Mouse (Mus musculus) right cerebral cortex, postnatal 10 days (tissue): ENCODE results near the gene Tcte1.

Source experiments
- DNase-seq, 2 experiments: peaks; one replicate each; pipeline ENCODE4 v3.0.0; 2021; ENCODE audit warnings: low spot score in 2 of 2

Tcte1 gene

DNA sequence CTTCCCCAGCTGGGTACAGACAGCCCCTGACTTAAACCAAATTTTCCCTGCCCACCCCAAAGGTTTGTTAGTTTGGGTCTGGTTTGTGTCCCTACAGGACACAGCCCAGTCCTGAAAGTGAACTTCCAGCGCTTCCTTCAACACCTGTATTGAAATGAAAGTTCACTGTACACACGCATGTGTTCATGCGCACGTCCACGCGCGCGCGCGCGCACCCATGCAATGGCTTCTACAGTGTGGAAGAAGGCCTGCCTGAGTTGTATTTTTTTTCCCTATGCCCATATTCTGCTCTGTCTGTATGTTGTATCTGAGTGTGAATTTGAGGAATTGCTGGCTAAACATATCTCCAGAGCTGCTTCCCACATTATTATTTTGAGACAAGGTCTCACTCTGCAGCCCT lies 41.9 kb downstream of the Tcte1 start:
- DNase-seq = no peak

DNA sequence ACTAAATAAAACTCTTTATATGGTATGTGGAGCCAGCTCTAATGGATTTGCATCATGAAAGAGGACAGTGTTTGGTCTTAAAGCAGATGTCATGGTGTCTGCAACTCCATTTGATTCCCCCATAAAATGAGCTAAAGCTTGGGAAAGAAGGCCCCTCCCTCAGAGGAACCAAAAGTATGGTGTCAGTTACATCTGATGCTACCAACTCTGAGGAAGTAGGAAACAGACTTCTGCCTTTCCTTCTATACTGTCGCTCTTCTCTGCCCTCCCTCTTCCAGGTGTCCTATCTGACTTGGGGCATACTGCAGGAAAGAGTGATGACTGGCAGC lies 42.8 kb downstream of the Tcte1 start:
- no peak for DNase-seq

DNA sequence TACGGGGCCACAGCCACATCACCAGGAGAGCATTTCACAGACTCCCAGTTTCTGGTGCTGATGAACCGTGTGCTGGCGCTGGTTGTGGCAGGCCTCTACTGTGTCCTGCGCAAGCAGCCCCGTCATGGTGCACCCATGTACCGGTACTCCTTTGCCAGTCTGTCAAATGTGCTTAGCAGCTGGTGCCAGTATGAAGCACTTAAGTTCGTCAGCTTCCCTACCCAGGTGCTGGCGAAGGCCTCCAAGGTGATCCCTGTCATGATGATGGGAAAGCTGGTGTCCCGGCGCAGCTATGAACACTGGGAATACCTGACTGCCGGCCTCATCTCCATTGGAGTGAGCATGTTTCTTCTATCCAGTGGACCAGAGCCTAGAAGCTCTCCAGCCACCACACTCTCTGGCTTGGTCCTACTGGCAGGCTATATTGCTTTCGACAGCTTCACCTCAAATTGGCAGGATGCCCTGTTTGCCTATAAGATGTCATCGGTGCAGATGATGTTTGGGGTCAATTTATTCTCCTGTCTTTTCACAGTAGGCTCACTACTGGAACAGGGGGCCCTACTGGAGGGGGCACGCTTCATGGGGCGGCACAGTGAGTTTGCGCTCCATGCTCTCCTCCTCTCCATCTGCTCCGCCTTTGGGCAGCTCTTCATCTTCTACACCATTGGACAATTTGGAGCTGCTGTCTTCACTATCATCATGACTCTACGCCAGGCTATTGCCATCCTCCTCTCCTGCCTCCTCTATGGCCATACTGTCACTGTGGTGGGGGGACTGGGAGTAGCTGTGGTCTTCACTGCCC lies 43.3 kb downstream of the Tcte1 start:
- peak in 1 of 2 experiments; percentile 44 for DNase-seq

DNA sequence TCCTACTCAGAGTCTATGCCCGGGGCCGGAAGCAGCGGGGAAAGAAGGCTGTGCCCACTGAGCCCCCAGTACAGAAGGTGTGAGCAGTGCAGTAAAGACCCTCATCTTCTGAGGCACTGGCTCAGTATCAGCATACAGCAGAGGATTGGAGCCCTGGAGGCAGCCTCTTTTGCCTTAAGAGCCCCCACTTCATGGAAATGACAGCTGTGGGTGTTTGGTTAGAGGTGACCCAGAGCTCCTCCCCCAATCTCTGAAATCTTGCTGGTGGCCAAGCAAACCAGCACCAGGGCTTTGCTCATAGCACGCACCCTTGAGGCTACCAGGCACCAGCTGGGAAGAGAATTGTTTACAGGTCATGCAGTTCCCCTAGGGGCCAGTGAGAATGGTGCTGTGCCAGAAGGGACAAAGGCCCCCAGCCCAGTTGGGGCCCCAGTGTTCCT lies 43.9 kb downstream of the Tcte1 start:
- peak in 1 of 2 experiments; percentile 29 for DNase-seq

DNA sequence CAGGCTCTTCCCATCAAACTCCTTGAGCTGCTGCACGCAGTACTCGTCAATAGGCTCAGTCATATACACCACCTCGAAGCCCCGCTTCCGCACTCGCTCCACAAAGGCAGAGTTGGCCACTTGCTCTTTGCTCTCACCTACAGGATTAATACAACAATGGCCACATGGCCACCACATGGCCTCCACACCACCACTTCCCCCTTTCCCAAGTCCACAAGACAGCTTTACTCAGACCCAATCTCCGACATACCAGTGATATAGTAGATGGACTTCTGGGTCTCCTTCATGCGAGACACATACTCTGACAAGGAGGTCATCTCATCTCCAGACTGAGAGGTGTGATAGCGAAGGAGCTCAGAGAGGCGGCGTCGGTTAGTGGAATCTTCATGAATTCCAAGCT lies 45.8 kb downstream of the Tcte1 start:
- DNase-seq = no peak

DNA sequence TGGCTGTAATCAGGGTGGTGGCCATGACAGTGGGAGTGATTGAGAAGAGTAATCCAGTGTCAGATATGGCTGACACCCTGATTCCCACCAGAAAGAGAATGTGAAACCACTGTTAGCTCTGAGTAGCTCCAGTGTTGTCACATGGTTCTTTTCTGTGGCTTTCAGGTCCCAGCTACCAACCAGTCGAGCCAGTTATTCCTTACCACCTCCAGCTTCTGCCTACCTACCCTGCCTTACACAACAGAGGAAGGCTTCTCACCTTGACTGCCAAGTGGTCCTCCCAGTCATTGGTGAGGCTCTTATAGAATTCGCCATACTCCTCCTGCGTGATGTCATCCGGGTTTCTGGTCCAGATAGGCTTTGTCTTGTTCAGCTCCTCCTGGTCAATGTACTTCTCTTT lies 46.8 kb downstream of the Tcte1 start:
- no peak for DNase-seq

DNA sequence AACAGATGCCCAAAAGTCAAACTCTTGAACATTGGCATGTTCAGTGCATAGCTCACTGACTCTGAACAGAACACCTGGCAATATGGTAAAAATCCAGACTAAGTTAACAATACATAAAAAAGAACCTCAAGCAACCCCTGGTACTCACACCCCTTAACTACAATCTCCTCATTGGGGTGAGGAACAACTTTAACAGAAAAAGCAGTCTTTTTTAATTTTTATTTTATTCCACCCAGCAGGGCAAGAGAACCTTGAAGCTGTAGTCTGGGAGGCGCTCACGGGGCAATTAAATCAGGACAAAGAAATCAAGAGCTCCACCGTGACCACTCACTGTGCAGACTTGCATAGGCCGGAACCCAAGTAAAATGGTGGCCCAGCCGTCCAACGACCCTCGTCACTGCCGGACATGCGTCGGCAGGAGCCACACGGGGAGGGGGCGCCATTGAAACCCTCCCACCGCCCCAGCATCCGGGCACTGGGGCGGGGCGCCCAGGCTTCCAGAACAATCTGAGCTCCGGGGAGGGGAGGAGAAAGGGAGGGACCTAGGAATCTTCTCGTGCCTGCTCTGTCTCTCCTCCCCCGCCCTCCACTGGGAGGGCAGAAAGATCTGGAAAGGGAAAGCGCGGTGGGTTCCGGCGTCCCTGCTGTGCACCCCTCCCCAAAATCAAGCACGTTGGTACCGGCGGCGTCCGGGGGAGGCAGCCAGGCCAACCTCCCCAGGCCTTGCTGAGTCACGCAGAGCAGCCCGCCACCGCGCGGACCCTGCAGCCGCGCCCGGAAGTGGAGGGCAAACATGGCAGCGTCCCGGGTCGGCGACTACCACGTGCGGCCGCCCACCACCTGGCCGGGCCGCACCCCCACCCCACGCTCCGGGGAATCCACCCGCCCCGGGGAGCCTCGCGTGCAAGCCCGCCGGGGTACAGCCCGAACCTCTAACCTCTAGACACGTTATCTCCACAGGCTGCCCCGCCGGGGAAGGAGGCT lies 49.2 kb downstream of the Tcte1 start:
- DNase-seq = peak; percentile 89 to 91

DNA sequence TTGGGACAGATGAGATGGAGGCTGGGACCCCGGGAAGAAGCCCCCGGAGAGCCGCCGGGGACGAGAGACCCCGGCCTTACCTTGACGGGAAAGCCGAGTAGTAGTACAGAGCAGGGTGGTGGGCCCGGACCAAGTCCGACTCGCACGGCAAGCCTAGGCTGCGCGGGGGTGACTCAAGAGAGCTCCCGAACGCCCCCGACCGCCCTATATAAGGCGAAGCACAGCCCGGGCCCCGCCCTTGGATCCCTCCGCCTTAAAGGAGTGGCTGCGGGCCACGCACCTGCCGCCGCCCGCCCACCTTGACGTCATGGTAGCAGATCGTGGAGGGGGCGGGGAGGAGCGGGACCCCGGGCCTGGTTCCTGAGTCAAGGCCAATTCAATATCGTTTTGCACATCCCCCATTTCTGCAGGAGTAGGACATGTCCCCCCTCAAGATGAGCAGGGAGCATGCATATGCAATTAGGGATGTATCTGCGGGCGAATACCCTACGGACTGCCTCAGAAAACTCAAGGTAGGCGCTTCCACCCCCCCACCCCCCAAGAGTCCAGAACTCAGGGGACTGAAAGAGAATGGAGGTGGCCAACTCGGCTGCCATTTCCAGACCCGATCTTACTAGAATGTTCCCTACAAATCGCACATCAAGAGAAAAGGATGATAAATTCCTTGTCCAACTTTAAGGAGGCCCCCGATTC lies 50.0 kb downstream of the Tcte1 start, which contains the start of gene Hsp90ab1:
TSS of gene Hsp90ab1 (minus strand) at position 185 of the 693 bp plus-strand sequence.
- peak; percentile 99 for DNase-seq

DNA sequence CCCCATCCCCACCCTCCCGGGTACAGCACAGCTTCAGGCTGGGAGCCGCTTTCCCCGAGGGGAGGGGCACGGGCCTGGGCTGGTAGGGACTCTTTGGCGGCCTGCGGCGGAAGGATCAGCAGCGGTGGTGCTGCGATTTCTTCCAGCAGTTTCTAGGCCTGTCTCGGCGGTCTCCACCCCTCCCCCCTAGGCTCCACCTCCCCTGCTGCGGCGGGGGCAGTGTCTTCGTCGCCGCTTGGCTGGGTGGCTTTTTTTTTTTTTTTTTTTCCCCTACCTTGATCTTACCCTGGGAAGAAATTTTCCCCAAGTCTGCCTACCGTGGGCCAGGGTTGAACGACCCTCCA lies 50.5 kb downstream of the Tcte1 start:
- peak; percentile 99 for DNase-seq

DNA sequence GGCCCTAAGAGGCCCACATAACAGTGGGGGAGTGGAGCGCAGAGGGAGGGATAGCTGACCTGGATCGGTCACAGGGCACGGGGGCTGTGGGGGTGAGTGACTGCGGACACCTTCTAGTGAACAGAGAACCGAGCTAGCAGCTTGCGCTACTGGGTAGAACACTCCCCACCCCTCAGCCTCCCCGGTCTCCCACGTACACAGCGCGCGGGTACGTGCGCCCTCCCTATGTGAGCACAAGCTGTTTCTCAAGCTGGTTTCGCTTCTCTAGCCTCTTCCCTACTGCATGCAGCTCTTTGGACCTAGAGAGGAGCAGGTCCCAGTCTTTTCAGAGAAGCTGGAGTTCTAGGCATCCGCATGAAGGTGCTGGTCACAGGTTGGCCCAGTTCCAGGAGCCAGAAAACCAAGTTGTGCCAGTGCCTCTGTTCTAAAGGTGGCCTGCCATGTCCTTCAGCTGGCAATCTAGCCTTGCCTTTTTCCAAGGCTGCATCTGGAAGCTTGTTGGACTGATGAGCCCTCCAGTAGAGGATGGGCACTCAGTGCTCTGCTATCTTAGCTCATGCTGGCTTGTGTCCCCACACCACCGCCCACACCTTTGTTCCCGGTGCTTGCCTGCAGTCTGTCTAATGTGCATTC lies 51.0 kb downstream of the Tcte1 start:
- DNase-seq = peak; percentile 90 to 93

DNA sequence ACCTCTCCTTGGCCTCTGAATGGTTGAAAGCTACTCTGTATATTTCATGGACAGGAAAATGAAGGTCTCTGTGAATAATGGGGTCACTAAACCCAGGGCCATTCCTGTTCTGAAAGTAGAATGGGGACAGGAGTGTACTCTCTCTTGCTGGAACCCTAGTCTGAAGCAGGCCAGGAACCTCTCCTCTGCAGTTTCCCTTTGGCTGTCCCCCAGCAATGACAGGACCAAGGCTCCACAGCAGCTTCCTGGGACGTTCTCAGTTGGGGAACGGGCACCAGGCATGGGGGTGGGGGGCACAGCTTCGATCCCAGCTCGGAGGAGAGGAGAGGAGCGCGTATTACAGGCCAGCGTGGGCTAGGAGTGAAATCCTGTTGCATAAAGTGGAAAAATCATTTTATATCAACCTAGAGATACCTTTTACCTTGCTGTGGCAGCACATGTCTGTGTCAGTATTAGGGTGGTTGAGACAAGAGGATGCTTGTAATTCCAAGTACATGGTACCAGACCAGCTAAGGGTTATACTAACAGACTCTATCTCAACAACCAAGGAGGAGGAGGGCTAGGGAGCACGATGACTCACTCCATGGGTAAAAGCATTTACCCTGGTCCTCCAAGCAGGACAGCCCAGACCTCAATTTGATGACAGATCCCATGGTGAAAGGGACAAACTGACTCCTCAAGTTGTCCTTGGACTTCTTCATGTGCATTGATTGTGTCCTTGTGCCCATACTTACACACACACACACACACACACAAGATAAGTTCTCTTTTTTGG lies 52.1 kb downstream of the Tcte1 start:
- no peak for DNase-seq

DNA sequence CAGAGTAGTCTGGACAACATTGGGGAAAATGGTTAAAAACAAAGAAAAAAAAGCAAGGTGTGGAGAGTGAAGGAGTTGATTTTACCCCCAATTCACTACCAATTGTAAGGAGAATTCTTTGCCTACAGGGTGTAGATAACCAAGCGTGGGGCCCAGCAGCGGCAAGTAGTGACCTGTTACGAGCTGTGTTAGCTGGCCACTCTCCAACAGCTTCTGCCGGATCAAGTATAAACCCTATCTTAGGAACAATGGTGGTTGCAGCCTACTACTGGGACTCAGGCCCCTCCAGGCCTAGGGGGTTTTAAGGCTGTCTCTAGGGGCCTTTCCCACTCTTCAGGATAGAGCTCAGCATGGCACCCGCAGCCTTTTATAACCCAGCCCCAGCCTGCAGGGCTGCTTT lies 55.0 kb downstream of the Tcte1 start:
- no peak for DNase-seq

DNA sequence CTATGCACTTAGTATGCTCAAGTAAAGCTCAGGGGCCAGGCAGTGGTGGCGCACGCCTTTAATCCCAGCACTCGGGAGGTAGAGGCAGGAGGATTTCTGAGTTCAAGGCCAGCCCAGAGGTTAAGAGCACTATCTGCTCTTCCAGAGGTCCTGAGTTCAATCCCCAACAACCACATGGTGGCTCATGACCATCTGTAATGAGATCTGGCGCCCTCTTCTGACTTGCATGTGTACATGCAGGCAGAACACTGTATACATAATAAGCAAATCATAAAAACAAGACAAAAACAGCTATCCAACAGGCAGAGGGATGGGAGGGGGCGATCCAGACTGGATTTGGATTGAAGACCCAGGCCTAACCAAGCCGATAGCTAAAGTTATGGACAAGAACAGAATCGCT lies 55.6 kb downstream of the Tcte1 start:
- DNase-seq = no peak

DNA sequence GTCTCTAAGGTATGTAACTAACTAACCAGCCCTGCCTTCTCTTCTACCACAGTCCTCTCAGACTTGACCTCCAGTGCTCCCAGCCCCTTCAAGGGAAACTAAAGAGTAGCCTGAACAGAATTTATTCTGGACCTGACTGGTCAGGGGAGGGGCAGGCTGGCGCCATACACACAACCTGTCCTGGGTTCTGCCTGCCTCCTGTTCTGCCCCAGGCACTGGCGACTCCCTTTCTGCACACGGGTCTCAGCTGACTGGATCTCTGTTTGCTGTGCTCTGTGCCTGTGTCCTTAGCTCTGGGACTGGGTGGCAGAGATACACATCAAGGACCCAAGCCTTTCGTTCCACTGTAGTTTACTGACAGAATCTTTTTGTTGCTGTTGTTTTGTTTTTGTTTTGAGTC lies 56.3 kb downstream of the Tcte1 start:
- DNase-seq = no peak

DNA sequence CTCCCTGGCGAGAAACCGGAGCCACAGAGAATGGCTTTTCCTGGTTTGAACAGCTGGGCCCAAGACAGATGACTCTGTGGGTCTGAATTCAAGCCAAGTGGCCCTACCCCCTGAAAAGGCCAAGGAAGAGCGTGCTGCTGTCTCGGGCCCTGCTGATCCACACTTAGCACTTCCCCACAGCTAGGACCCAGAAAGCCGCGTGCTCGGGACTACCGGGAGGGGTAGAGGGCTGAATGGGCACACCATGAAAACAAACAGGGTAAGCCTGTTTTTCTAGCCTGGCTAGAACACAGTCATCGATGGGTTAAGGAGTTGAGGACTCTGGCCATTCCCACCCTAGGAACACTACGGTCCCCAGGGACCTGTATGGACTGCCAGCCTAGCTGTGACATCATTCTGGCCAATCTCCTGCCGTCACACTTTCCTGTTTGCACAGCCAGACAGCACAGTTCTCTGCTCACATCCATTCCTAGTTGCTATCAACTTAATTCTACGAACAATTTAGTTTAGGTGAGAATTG lies 57.8 kb downstream of the Tcte1 start:
- DNase-seq = peak in 1 of 2 experiments; percentile 36

DNA sequence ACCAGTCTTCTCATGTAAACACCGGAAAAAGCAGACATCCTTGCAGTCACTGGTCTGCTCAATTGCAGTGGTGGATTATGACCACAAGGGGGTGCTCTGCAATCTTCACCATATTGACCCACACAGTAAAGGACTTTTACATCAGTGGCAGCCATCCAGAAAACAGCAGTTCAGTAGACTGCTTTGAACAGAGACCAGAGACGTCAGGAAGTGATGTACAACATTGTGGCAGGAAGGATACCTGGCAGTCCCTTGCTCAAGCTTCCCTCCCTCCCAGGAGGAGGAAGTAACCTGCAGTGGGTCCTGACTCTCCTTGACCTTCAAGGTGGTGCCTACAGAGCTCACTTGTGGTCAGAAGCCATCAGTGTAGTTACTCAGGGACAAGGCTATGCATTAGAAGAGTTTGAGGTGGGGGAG lies 58.3 kb downstream of the Tcte1 start:
- peak; percentile 76 to 79 for DNase-seq

DNA sequence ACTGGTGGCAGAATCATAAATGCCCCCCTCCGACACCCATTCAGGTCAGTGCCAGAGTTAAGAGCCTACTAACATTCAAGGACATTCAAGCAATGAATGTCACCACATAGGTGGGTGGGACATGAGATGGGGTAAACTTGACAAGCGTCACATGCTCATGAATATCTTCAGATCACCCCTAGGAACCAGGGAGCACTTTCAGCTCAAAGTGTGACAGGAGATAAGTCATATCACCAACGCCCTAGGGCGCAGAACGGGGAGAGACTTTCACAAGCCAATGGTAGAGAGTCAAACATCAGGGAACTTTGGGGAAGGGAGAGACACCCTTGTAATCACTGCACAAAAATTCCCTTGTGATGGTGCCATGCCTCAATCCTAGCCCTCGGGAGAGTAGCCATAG lies 59.0 kb downstream of the Tcte1 start:
- no peak for DNase-seq

DNA sequence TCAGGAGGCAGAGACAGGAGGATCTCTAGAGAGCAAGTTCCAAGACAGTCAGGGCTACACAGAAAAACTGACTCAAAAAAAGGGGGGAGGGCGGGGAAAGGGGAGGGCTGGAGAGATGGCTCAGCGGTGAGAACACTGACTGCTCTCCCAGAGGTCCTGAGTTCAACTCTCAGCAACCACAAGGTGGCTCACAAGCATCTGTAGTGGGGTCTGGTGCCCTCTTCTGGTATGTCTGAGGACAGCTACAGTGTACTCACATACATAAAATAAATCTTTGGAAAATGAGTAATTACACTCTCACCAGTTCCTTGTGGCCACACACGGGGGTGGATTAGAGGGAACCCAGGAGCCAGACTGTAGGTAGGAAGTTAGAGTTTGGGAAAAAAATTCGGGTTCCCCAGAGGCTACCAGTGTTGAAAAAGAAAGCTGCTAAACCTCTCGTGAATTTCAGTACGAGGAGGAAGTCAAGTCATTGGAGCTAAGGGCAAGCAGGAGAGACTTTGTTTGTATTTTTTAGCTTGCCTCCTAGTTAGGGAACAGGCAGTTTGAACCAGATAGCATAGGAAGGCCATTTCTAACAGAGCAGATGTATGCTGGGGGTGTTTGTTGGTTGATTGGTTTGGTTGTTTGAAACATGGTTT lies 59.6 kb downstream of the Tcte1 start:
- no peak for DNase-seq

DNA sequence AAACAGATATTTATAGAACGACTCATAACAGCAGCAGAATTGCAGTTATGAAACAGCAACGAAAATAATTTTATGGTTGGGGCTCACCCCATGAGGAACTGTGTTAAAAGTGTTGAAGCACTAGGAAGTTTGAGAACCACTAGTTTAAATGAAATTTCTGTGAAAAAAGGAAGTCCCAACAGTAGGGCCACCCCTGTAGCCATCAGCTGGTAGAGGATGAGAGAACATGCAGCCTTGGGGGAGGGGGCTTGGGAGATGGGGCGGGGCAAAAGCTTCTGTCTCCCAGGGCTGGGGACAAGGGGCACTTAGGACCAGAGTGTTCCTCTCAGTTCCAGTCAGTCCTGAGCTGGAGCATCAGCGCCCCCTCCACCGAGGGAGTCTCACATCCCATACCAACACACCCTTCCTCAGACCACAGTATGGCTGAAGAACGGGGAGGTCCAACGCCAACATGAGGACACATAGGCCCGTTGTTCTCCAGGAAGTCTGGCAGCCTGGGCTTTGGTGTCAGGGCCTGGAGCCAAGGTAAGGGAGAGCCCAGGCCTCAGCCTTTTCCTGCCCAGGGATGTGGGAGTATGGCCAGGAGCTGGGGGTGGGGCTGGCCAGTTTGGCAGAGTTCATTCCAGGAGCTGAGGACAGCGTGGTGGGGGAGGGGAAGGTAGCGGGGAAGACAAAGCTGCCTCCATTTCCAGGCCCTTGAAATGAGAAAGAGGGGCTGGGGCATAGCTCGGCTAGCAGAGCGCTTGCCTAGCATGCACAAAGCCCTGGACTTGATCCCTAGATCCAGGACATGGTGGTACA lies 61.1 kb downstream of the Tcte1 start:
- peak; percentile 91 to 92 for DNase-seq
